Mouse (Mus musculus) kidney, adult 11 months (tissue): ENCODE results near the gene Abcg8.

Experiments
- DNase-seq: peaks from one replicate; pipeline ENCODE4 v3.0.0; 2022

Abcg8 gene

DNA sequence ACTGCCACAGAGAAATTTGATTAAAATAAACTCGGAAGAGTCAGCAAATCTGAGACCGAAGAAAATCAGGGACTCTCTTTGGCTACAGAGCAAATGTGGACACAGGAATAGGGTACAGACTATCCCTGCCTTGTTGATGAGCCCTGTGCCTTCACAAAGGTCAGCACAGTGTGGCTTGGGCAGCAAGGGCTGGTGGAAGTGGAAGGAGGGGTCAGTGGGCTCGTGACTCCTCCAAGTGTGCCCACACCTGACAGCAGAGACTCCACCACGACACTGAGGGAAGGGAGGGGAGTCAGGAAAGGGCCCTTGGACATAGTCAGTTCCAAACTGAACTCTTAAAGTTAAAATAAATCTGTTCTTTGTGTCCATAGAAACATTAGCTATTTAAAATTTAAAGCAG, 38.8 kb downstream of the Abcg8 start:
- DNase-seq: no peak

DNA sequence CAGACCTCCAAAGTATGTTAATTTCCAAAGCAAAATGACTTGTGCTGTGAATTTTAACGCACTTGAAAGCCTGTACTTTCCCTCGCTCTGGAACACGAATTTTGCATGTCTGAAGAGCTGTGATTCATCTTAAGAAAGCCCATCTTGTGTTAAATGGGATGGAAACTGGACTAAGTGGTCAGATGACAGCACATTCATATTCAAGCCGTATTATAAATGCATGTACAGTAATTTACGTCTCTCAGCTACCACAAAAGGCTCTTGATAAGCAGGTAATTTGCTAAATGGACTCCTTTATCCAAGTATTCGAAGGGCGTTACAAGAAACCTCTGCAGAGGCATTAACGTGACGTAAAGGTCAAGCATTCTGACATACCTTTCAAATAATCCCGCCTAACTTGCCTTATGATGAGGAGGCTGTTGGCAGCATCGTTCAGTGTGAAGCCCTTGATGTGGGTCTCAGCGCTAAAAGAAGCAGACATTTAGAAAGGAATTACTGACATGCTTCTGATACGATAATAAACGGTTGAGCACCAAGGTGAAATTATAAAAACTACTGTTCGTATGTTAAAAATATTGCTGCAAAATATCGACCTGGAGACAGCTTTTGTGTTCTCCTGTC, 40.3 kb downstream of the Abcg8 start:
- DNase-seq: no peak

DNA sequence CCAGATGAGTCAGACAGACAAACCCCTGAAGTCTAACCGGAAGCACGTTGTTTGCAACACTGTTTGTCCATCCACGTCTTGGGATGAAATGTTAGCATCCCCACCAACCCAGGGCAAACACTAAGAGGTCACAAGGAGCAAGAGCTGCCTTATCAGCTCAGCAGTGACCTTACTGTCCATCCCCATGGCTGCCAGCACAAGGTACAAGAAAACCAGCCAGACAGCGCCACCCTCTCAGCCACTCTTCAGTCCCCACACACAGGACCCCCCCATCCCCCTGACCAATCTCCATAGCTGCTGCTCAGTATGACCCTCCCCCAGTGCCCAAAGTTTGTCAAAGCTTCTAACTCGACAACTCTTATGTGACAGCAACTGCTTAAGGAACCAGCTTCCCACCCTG, 41.3 kb downstream of the Abcg8 start:
- DNase-seq: no peak

DNA sequence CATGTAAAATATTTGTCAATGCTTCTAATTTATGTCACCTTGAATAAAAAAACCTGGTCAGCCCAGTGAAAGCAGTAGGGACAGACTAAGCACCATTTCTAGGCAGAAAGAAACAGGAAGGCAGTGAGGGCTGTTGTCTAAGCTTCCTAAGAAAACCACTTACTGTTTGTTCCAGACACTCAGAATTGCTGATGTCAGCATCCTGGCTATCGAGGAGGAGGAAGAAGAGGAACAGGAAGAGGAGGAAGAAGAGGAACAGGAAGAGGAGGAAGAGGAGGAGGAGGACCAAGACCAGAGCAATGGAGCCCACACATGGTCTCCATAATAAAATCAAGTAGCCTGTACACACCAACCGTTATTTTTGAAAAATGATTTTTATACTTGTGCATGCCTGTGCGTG, 43.0 kb downstream of the Abcg8 start:
- DNase-seq: no peak

DNA sequence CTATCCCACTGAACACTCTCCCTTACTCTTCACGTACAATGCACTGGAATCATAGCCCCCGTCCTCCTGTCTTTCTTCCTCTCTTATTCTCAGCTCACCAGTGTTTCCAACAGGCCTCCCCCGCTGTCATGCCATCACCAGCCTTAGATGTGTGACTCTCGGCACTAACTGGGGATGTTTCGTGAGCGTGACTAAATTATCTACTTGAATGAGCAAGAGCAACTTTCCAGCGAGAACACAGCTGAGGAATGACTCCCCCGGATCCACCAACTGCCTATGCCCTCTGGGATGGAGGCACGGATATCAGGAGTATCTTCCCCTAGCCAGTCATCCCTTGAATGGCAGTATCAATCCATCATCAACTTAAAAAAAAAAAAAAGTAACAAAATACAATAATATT, 47.9 kb downstream of the Abcg8 start:
- no peak for DNase-seq

DNA sequence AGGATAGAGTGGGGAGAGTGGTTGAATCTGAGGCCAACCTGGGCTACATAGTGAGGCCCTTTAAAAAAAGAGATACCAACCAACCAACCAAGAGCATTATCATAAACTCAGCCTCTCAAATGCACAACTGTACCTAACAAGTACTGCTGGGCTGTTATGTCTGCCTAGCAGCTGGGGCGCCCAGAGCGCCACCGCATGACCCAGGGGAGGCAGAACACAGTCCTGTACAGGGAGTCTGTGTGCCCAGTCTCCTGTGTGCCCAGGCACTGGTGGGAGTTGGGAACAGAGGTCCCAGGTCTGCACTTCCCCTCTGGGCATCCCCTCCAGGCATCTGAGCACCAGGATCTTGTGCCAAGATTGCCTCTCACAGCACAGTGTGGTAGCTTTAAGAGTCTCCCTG, 49.1 kb downstream of the Abcg8 start:
- no peak for DNase-seq

DNA sequence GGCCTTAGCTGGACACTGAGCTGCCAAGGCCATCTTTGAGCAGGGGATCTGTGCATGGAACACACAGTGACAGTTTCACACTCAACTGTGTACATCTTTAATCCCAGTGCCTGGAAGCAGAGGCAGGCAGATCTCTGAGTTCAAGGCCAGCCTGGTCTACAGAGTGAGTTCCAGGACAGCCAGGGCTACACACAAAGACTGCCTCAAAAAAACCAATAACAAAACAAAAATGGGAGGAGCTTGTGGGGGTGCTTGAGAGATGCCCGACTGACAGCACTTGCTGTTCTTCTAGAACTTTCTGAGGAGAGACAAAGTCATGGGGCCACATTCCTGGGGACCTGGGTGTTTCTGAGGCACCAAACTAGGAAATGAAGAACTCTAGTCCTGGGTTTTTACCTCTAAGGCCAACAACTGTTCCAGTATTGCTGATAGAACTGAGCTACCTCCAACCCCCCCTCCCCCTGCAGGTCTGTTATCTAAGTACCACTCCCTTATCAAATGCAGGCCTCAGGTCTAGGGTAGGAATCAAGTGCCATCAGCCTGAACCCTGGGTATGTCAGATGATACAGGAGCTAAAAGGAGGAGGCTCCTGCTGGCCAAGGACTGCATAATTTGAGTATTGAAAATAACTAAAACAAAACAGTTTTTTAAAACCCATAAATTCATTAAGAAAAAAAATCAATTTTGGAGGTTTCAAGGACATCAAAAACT, 52.3 kb downstream of the Abcg8 start:
- DNase-seq: no peak

DNA sequence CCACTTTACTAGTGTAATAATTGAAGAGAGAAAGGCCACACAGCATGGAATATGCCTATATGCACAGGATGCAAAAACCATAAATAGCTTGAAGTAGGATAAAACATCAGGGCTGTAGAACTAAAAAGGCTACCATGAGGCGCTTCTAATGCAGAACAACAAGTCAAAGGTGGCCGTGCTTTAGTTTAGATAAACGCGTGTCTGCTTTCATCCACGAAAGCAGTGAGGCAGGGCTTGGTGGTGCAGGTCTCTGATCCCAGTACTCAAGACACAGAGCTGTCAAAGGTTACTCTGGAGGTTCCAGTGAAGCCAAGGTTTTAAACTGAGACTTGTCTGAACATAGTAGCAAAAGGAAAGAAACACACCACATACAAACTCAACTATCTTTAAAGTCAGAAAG, 53.0 kb downstream of the Abcg8 start:
- no peak for DNase-seq

DNA sequence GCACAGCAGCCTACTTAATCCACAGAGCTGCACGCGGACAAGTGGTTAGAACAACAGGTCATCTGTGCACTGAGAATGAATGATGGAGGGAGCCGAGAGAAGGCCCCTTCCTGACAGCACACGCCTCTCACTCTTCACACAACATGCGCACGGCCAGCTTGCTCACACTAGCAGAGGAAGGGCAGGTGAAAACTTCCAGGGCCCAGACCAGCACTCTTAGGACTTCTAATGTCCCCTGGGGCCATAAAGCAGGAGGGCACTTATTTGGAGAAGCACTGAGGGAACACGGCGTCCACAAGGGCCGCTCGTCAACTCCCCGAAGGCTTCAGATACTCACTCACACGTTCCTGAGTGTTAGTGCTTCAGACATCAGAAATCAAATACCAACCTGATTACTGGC, 55.3 kb downstream of the Abcg8 start:
- DNase-seq: no peak

DNA sequence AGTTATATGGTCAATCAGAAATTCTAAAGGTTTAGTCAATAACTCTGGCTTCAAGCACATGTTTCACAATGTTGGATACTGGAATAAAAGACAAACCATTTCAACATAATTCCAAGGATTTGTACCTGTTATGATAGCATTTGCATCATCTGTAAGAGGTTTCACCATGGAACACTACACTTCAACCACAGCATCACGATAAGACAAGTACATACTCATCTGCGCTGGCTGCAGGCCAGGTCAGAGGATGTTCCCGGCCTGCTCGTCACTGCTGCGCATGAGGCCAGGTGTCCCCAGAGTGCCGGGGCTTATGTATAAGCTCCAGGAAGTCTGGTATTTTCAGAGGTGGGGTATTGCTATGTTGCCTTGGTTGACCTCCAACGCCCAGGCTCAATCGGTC, 56.5 kb downstream of the Abcg8 start:
- no peak for DNase-seq

DNA sequence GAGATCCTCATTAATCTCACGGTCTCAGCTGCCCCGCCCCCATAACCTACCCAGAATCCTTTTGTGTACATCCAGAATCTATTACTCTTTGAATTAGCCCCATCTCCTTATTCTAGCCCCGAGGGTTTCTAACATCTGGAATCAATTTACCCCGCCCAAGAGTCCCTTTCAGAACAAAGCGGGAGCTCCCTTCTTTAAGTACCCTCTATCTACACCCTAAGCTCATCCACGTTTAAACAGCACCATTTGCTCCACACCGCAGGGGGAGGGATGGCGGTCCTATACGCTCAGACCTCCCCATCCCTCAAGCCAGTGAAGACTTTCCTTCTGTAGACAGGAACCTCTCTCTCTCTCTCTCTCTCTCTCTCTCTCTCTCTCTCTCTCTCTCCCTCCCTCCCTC, 60.6 kb downstream of the Abcg8 start:
- no peak for DNase-seq

DNA sequence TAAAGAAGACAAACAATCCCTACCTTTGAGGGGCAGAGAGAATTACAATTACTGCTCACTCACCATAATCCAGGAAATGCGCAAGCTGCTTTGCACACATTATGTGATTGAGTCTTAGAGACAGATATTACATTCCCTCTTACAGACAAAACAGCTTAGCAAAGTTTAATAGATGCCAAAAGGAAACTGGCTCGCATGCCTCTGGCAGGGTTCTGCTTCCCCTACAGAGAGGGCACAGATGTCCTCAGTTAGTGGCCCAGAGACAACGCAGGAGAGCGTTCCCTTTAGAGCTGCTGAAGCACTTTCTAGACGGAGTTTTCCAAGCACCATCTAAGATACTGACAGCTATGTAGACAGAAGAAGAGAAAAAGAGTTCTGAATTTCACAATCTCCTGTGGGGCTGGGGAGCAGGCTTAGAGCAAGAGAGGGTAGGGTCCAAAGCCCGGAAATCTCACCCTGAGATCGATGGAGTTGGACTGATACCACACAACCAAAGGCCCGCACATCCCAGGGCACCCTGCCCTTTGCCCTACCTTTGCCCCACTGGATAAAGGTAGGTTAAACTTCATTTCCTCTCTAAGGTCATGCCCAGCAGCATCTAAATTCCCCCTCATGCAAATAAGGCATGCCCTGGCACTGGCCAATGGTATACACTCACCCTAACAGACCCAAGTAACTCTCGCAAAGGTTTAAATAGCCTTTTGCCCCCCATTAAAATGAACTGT, 62.1 kb downstream of the Abcg8 start:
- DNase-seq: no peak

DNA sequence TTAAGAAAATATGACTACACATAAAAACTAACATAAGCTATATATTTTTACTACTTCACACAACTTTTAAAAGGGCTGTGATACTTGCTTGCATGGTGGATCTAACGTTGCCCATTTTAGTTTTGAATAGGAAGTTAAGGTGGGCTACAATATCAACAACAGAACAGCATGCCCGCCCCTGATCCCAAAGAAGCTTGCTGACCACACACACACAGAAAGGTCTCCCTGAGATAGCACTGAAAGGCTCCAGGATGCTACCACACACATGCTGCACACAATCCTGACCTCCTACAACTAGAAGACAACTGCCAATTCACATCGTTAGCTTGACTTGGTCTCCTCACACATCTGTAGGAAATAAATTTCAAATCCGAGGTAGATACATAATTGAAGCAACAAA, 68.2 kb downstream of the Abcg8 start:
- DNase-seq: no peak

DNA sequence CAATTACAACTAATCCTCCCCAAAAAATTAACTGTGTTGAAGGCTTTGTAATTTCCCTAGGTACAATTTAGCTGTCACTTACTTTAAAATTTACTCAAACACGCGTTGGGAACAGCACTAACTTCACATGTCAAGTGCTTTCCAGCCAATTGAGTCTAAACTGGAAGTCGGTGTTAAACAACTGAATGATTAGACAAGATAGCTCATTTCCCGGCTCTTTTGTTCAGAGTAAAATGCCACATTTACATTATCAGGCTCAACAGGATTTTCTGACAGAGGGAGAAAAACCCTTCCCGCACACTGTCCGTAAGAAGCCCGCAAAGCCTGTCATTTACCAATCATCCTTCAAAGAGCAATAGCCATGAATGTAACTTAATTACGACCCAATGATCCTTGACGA, 68.9 kb downstream of the Abcg8 start:
- no peak for DNase-seq

DNA sequence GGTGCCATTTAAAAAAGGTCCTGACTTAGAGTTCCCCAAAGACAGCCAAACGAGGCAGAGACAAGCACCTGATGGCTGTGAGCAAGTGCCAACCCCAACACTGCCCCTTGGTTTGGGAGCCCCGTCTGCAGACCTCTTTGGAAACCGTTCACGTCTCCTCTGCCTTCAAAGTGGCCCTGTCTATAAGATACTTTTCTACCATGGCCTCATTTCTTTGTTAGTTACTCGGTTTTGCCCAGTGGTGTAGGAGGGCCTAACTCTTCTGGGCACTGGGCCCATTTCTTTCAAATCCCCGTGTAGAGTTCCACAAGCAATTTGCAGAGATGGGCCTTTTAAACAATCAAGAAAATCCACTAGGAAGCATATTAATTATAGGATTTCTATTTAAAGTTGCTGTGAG, 71.1 kb downstream of the Abcg8 start:
- DNase-seq: no peak

DNA sequence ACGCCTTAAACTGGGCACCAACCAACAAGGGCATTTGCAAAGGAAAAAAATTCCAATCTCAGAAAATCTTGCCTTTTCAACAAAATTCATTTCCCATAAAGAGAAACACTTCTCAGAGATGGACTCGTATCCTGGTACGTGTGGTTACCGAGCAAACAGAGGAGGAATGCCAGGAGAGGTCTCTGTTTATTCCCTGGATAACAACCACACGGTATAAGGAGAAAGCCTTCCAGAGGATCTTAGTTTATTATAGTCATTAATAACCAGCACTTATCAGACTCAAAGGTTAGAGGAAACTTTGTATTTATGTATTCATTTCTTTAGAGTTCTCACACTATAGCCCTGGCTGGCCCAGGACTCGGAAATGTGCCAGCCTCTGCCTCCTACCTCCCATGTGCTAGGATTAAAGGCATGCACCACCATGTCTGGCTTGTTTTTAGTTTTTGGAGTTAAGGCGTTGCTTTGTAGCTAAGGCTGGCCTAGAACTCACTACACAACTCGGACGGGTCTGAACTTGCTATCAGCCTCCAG, 72.1 kb downstream of the Abcg8 start:
- no peak for DNase-seq

DNA sequence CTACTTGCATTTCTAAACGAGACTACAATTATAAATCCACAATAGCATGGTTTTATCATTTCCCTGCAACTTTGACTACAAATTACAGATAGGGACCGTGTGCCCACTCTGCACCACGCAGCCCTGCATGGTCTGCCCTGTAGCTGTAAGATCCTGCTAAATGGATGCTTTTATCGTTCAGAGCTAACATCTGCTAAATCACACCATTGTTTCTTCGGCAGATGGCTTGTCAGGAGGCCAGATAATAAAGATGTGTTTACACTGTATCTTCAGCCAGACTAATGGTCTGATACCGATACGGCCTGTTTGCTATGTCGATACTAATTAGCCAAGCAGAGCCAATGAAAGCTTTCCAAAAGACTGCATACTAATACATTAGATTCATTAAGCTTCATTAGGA, 73.2 kb downstream of the Abcg8 start:
- DNase-seq: no peak
